Comparison of ENCODE assay signal across 9 mouse cellular contexts in the genomic region with DNA sequence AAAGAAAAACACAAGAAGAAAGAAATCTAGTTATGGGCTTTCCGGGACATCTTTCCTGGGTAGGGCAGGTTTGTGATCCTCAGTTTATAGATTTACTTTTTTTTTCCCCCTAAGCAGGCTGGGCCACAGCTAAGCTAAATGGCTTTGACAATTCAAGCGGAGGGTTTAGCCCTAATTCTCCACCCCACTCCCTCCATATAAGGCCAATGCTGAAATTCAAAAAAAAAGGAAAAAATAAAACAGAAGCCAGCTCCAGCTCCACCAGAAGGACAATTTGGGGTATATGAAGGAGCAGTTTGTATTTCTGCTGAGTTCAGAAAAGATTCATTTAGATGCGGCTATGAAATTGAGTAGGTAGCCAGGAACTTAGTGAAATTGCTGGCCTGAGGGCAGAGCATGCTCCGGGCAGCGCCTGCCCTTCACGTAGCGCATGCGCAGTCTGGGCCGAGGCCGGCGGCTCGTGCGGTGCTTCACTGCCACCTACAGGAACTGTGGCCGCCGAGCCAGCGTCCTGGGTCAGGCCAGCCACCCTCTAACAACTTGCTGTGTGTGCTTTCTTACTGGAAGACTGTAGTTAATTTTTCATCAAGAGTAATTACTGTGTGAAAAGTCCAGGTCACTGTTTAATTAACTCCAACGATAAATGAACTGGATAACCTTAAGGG.
A peak's percentile ranks its signal among the peaks of the same experiment; 100 is the strongest.
DNase-seq lines count a peak whose midpoint lies in the region; ATAC-seq and TF ChIP-seq lines count a peak whose summit lies in the region.
"Had no signal": no experiment of that assay in that cellular context is flagged by ENCODE, and none has a peak within 500 bp of the region (broad histone marks: within the 10 kb centered on the region; RNA-seq: fewer than 3 reads in every experiment).

No protein-coding gene starts in this region.

- peak; percentile 76; the same call in 1 of the 2 replicates for ATAC-seq in embryonic facial prominence, embryonic 13.5 days (ENCODE audit: insufficient number of reproducible peaks, insufficient read depth, low FRiP score, low TSS enrichment, low read depth)
- ATAC-seq in midbrain, embryonic 12.5 days (ENCODE audit: low FRiP score, low read depth), result peak; percentile 97

- no peak for TF ChIP-seq POLR2A in small intestine, adult 2 months (IDR thresholded peaks at IDR 0.05; ENCODE audit: low read depth, low read length)

- H3K36me3 ChIP-seq in embryonic facial prominence, embryonic 13.5 days, result no peaks in the 10 kb centered on the region
- H3K36me3 ChIP-seq in limb, embryonic 10.5 days, result no peaks in the 10 kb centered on the region
- H3K36me3 ChIP-seq in midbrain, embryonic 12.5 days, result no peaks in the 10 kb centered on the region
- no peaks in the 10 kb centered on the region for H3K36me3 ChIP-seq in small intestine, adult 2 months (ENCODE audit: control insufficient read depth, insufficient read depth, low read length)

- peak; percentile 70 for TF ChIP-seq CTCF in small intestine, adult 2 months (IDR thresholded peaks at IDR 0.05; ENCODE audit: extremely low read depth, insufficient read length, insufficient replicate concordance, low read depth, low read length)

- H3K9ac ChIP-seq in embryonic facial prominence, embryonic 13.5 days, result peak overlapping the region; percentile 47; the same call in 1 of the 2 replicates
- no peak overlapping the region for H3K9ac ChIP-seq in midbrain, embryonic 12.5 days (replicated peaks)

- H3K4me1 ChIP-seq in embryonic facial prominence, embryonic 13.5 days, result peaks cover 15% of the 10 kb centered on the region; the same call in 1 of the 2 replicates
- H3K4me1 ChIP-seq in limb, embryonic 10.5 days, result peaks cover 14% of the 10 kb centered on the region
- H3K4me1 ChIP-seq in midbrain, embryonic 12.5 days, result no peaks in the 10 kb centered on the region
- H3K4me1 ChIP-seq in small intestine, adult 2 months (ENCODE audit: control insufficient read depth, insufficient read depth, insufficient read length, low read length), result no peaks in the 10 kb centered on the region

- peak overlapping the region; percentile 51 for H3K4me2 ChIP-seq in embryonic facial prominence, embryonic 13.5 days
- H3K4me2 ChIP-seq in midbrain, embryonic 12.5 days (replicated peaks), result peak overlapping the region; percentile 26; the same call in 1 of the 2 replicates

- H3K27me3 ChIP-seq in embryonic facial prominence, embryonic 13.5 days, result no peaks in the 10 kb centered on the region
- no peaks in the 10 kb centered on the region for H3K27me3 ChIP-seq in limb, embryonic 10.5 days (ENCODE audit: low read depth, poor library complexity, severe bottlenecking)
- H3K27me3 ChIP-seq in midbrain, embryonic 12.5 days, result no peaks in the 10 kb centered on the region
- no peaks in the 10 kb centered on the region for H3K27me3 ChIP-seq in small intestine, adult 2 months (ENCODE audit: control insufficient read depth, insufficient read depth, low read length)

- DNase-seq in adrenal gland, postnatal 4 days (ENCODE audit: low spot score in 2 of 2), result peak; percentile 73 to 84
- DNase-seq in heart, adult 8-10 months (ENCODE audit: low spot score), result peak; percentile 79
- DNase-seq in kidney, adult 8-10 months, result peak; percentile 94 to 96
- peak; percentile 96 for DNase-seq in limb, embryonic 10.5 days (ENCODE audit: low spot score)
- no peak for DNase-seq in MN1 (ENCODE audit: low spot score)

- H3K27ac ChIP-seq in embryonic facial prominence, embryonic 13.5 days, result 0 out of 2 replicates have a peak overlapping the region, but pooled peaks have one; percentile 49
- no peak overlapping the region for H3K27ac ChIP-seq in limb, embryonic 10.5 days
- no peak overlapping the region for H3K27ac ChIP-seq in midbrain, embryonic 12.5 days (replicated peaks)
- no peak overlapping the region for H3K27ac ChIP-seq in small intestine, adult 2 months (ENCODE audit: insufficient read depth, low read depth, low read length)
- H3K27ac ChIP-seq: macrophage had no signal

- no peaks in the 10 kb centered on the region for H3K9me3 ChIP-seq in embryonic facial prominence, embryonic 13.5 days
- no peaks in the 10 kb centered on the region for H3K9me3 ChIP-seq in limb, embryonic 10.5 days (replicated peaks)
- H3K9me3 ChIP-seq in midbrain, embryonic 12.5 days, result no peaks in the 10 kb centered on the region

- WGBS in embryonic facial prominence, embryonic 13.5 days, result 4% methylated on average over 17 of the region's 17 CpGs
- WGBS in limb, embryonic 10.5 days, result 8% methylated on average over 17 of the region's 17 CpGs
- 4% methylated on average over 17 of the region's 17 CpGs for WGBS in midbrain, embryonic 12.5 days
- 8% methylated on average over 17 of the region's 17 CpGs for WGBS in small intestine, adult 2 months

- H3K4me3 ChIP-seq in embryonic facial prominence, embryonic 13.5 days, result peak overlapping the region; percentile 21; the same call in 1 of the 2 replicates
- H3K4me3 ChIP-seq in limb, embryonic 10.5 days, result no peak overlapping the region
- no peak overlapping the region for H3K4me3 ChIP-seq in midbrain, embryonic 12.5 days
- H3K4me3 ChIP-seq in small intestine, adult 2 months (ENCODE audit: low read depth, low read length), result no peak overlapping the region
